Mouse (Mus musculus) limb, embryonic 14.5 days (tissue): ENCODE data around the gene Rad9a. TPM values are rescaled to one million over a fixed set of nuclear protein-coding genes. Genes with fewer than 3 reads are reported as not detected.

Experiments used
- ATAC-seq: fragments of 200-750 bp; cut with Nextera tagmentation; 2 replicates; pipeline ENCODE4 v1.8.0; 2017; ENCODE audit warnings: low read depth, moderate number of reproducible peaks, moderate TSS enrichment; ENCODE audit not compliant: low FRiP score
- DNase-seq: peaks from one replicate; pipeline ENCODE4 v3.0.0-alpha.2; 2015; ENCODE audit warnings: low spot score
- H3K27ac ChIP-seq: fragments of 300-500 bp; sonication (generic); replicated peaks from 2 replicates; pipeline ENCODE4 v1.5.1; 2014; ENCODE audit warnings: low read depth, mild to moderate bottlenecking, low read length, moderate library complexity, mixed read lengths
- H3K27me3 ChIP-seq: fragments of 300-500 bp; sonication (generic); 2 replicates; pipeline ENCODE4 v1.6.1; 2014; ENCODE audit warnings: low read length, mixed read lengths; ENCODE audit not compliant: control insufficient read depth, insufficient read depth
- H3K36me3 ChIP-seq: fragments of 300-500 bp; sonication (generic); 2 replicates; pipeline ENCODE4 v1.6.1; 2014; ENCODE audit warnings: mild to moderate bottlenecking, low read length, moderate library complexity, mixed read lengths; ENCODE audit not compliant: control insufficient read depth, insufficient read depth
- H3K4me1 ChIP-seq: fragments of 300-500 bp; sonication (generic); 2 replicates; pipeline ENCODE4 v1.6.1; 2014; ENCODE audit warnings: antibody characterized with exemption, low read length, mixed read lengths; ENCODE audit not compliant: control insufficient read depth, insufficient read depth
- H3K4me2 ChIP-seq: fragments of 300-500 bp; sonication (generic); replicated peaks from 2 replicates; pipeline ENCODE4 v1.6.1; 2014; ENCODE audit warnings: low read depth, mild to moderate bottlenecking, low read length, moderate library complexity; ENCODE audit not compliant: severe bottlenecking
- H3K4me3 ChIP-seq: fragments of 300-500 bp; sonication (generic); replicated peaks from 2 replicates; pipeline ENCODE4 v1.5.1; 2014; ENCODE audit warnings: low read length
- H3K9ac ChIP-seq: fragments of 300-500 bp; sonication (generic); 2 replicates; pipeline ENCODE4 v1.6.1; 2014; ENCODE audit warnings: mild to moderate bottlenecking, low read depth, low read length, moderate library complexity; ENCODE audit not compliant: severe bottlenecking
- H3K9me3 ChIP-seq: fragments of 300-500 bp; sonication (generic); 2 replicates; pipeline ENCODE4 v1.6.1; 2016; ENCODE audit warnings: low read length; ENCODE audit not compliant: control insufficient read depth
- POLR2A ChIP-seq: fragments of 200-500 bp; IDR thresholded peaks from 2 replicates; pipeline ENCODE4 v1.8.0; 2012; ENCODE audit warnings: inconsistent platforms, mild to moderate bottlenecking, moderate library complexity, borderline replicate concordance; ENCODE audit not compliant: insufficient read depth, insufficient read length; ENCODE audit errors: extremely low read depth
- WGBS: fragments of 180-500 bp; shearing (Covaris S2); extraction: QIAGEN DNeasy Blood & Tissue Kit; methylation state at CpG from one replicate; pipeline ENCODE4 v1.1.7; 2014; 5-methylcytosine and 5-hydroxymethylcytosine counted together
- polyA plus RNA-seq, 2 experiments: library from polyadenylated mRNA; depleted of rRNA in 1 of 2; stranded (reverse) in 1 of 2; unstranded in 1 of 2; fragments of >200 nt; fragmentation: Nextera tagmentation in 1 of 2; extraction: Ambion mirVana in 1 of 2; gene quantifications; 2 replicates each; pipeline versions ENCODE4 v1.2.1 to v1.2.3; 2012 to 2014

Rad9a gene
- polyA plus RNA-seq, 2 experiments: 33.3 to 57.5 TPM

GRCm38 (mm10) chr19:4187303-4187702 is 14.2 kb downstream of the Rad9a start:
- no peak overlapping the region for H3K27ac ChIP-seq
- H3K27me3 ChIP-seq: no peaks in the 10 kb centered on the region
- WGBS: 54% methylated on average over 3 of the region's 3 CpGs
- H3K9ac ChIP-seq: no peak overlapping the region
- no peak overlapping the region for H3K4me2 ChIP-seq
- DNase-seq (no peak), ATAC-seq (no peak)
- TF ChIP-seq POLR2A: no peak
- H3K36me3 ChIP-seq: no peaks in the 10 kb centered on the region
- no peaks in the 10 kb centered on the region for H3K9me3 ChIP-seq
- no peak overlapping the region for H3K4me3 ChIP-seq
- H3K4me1 ChIP-seq: peaks cover 11% of the 10 kb centered on the region

DNA sequence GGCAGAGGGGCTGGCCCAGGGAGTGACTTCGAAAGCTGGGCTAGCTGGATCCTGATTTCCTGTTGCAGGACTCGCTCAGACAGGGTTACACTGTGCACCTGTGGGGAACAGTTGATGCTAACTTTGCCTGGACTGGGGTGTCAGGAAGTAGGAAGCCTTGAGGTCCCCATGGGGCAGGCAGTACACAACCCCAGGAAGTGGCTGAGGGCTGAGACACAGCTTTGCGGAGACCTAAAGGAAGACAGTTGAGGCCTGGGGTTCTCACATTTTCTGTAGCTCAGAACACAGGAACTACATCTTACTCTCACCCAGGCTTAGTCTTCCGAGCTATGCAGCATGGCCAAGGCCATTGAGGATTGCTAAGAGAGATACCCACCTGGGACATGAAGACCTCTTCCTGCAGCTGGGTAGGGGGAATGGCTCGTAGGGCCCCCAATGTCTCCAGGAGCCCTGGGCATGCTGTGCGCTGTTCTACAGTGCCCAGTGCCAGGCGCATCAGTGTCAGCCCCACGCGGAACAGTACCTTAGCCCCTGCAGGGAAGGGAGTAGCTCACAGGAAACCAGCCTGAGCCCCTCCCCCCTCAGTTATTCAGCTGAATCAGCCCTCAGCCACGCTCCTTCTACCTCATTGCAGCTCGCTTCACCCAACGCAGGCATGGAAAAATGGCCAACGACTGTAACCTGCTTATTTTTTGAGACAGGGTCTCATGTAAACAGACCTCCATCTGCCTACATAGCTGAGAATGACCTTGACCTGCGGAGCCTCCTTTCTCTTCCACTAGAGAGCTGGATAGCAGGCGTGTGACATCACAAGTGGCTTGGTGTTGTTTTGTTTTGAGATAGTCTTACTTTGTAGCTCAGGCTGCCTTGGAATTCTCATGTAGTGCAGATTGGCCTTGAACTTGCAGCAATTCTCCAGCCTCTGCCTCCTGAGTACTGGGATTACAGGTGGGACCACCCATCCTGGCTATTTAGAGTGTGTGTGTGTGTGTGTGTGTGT is 16.2 kb downstream of the Rad9a start:
- no peak overlapping the region for H3K4me2 ChIP-seq
- 57% methylated on average over 15 of the region's 15 CpGs for WGBS
- TF ChIP-seq POLR2A: no peak
- H3K9ac ChIP-seq: no peak overlapping the region
- no peaks in the 10 kb centered on the region for H3K27me3 ChIP-seq
- H3K27ac ChIP-seq: no peak overlapping the region
- no peaks in the 10 kb centered on the region for H3K36me3 ChIP-seq
- no peak overlapping the region for H3K4me3 ChIP-seq
- H3K9me3 ChIP-seq: no peaks in the 10 kb centered on the region
- peaks cover 7% of the 10 kb centered on the region; the same call in 1 of the 2 replicates for H3K4me1 ChIP-seq
- DNase-seq: no peak
- ATAC-seq: no peak

GRCm38 (mm10) chr19:4183689-4184088 is 17.8 kb downstream of the Rad9a start:
- no peaks in the 10 kb centered on the region for H3K36me3 ChIP-seq
- ATAC-seq (no peak), DNase-seq (no peak)
- H3K4me1 ChIP-seq: peaks cover 7% of the 10 kb centered on the region; the same call in 1 of the 2 replicates
- no peak overlapping the region for H3K4me2 ChIP-seq
- no peak overlapping the region for H3K4me3 ChIP-seq
- WGBS: 95% methylated on average over 2 of the region's 2 CpGs
- H3K27me3 ChIP-seq: no peaks in the 10 kb centered on the region
- no peak overlapping the region for H3K27ac ChIP-seq
- no peaks in the 10 kb centered on the region for H3K9me3 ChIP-seq
- H3K9ac ChIP-seq: no peak overlapping the region
- no peak for TF ChIP-seq POLR2A

DNA sequence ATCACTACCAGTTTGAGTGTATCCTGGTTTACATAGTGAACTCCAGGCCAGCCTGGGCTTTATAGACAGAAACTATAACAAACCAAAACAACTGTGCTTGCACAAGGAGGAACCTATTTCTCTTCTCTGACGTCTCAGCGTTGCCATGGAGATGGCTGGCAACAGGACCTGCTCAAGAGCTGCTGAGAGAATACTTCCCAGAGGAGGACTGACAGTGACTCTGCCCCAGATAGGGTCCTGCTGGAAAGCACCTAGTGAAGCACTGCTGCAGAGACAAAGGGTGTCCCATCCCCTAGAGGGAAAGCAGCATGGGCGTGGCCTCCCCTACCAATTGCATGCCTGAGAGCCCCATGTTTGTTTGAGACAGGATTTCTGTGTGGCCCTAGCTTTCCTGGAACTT is 19.6 kb downstream of the Rad9a start:
- Histone ChIP-seq H3K9ac (no peak overlapping the region), H3K27ac (no peak overlapping the region), H3K9me3 (no peaks in the 10 kb centered on the region), H3K27me3 (no peaks in the 10 kb centered on the region), H3K4me3 (no peak overlapping the region), H3K4me1 (peaks cover 7% of the 10 kb centered on the region; the same call in 1 of the 2 replicates), H3K4me2 (no peak overlapping the region), H3K36me3 (no peaks in the 10 kb centered on the region)
- DNase-seq: no peak
- WGBS: 33% methylated on average over 3 of the region's 3 CpGs
- ATAC-seq: no peak
- no peak for TF ChIP-seq POLR2A

GRCm38 (mm10) chr19:4180411-4180810 is 21.1 kb downstream of the Rad9a start:
- no peak for TF ChIP-seq POLR2A
- ATAC-seq (no peak), DNase-seq (no peak)
- 87% methylated on average over 7 of the region's 7 CpGs for WGBS
- Histone ChIP-seq H3K27me3 (no peaks in the 10 kb centered on the region), H3K4me1 (peaks cover 4% of the 10 kb centered on the region; the same call in 1 of the 2 replicates), H3K36me3 (no peaks in the 10 kb centered on the region), H3K4me3 (no peak overlapping the region), H3K27ac (no peak overlapping the region), H3K4me2 (no peak overlapping the region), H3K9me3 (no peaks in the 10 kb centered on the region), H3K9ac (no peak overlapping the region)
